Mouse (Mus musculus) thymus, postnatal 14 days (tissue): Measurements from ENCODE around the gene Rdh16f2.
A peak's percentile ranks its signal among the peaks of the same experiment; 100 is the strongest.
"Not testable (repeated sequence)": the region's sequence is repeated elsewhere in the genome, so short reads cannot be mapped to it uniquely, and the experiment has no call there.

Experiments
- DNase-seq: peaks from one replicate; pipeline ENCODE4 v3.0.0; 2021

Gene Rdh16f2

GRCm38 (mm10) chr10:127893163-127894022, 27.1 kb downstream of the Rdh16f2 start:
- DNase-seq: peak; percentile 42

GRCm38 (mm10) chr10:127896705-127897104, 30.4 kb downstream of the Rdh16f2 start:
- no peak for DNase-seq

GRCm38 (mm10) chr10:127897506-127897905, 31.2 kb downstream of the Rdh16f2 start:
- no peak for DNase-seq

- DNase-seq: no peak
Measured at GRCm38 (mm10) chr10:127898218-127898617, 31.9 kb downstream of the Rdh16f2 start, which contains the start of gene Sdr9c7. Gene Sdr9c7, plus strand, starts transcription at chr10:127898518.

DNA sequence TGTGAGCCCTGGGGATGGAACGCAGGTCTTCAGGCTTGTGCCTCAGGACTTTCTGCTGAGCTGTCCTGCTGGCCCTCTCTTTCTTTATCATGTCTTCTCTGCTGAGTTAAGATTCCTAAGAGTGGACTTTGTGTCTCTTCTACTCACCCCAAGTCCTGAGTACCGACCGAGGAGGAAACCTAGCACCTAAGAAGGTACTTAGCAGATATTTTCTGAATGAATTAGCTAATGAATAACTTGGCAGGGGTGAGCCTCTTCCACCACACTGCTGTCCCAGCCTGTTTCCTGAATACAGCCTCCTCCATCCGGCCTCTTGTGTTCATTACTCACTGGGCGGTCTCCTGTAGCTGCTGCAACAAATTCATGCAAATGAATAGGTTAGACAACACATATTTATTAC, 33.5 kb downstream of the Rdh16f2 start:
- DNase-seq: no peak

- DNase-seq: no peak
Measured at GRCm38 (mm10) chr10:127901751-127902150, 35.5 kb downstream of the Rdh16f2 start.

DNA sequence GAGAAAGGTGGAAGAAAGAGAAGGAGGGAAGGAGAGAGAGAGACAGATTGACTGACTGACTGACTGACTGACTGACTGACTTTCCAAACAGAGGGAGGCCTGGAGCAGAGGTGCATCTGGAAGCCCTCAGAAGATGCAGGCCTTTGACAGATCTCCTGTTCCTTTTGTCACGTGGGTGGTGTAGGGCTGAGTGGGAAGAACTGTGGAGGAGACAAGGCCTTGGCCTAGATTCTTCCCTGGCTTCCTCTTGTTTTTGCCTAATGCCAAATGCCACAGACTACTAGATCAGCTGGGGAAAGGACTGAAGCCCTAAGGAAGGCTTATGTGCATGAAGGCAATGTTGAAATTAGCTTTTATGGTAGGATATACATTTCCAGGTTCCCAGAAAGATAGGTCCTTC, 36.8 kb downstream of the Rdh16f2 start:
- no peak for DNase-seq

DNA sequence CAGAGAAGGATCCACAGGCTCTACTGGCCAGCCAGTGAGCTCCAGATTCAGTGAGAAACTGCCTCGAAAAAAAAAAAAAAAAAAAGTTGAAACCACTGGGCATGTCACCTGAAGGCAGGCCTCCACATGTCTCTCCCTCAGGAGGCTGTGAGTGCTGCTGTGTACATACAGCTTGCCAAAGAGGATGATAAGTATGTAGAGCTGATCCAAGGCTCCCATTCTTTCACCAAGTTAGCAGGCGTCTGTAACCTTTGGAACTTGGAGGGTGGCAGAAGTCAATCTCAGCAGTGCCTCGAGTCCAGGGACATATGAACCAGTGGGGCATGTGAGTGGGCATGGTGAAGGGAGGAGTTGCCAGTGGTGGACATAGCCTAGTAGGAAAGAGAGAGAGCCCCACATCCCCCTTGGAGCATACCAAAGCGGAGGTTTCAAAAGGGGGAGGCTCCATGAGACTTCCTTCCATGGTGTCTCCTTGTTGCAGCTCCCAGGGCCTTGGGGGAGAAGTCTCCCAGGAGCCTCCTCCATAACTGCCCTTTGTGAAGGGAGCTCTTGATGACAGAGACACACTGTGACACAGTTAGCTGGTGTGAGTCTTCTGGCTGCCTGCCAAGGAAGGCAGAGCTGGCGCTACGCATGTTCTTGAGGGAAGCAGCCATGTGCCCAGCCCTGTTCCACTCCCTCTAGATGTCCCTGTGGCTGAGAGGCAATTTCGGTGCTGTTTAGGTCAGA, 38.6 kb downstream of the Rdh16f2 start:
- no peak for DNase-seq

- DNase-seq: no peak
Measured at GRCm38 (mm10) chr10:127906138-127906537, 39.9 kb downstream of the Rdh16f2 start.

- DNase-seq: no peak
Measured at GRCm38 (mm10) chr10:127907386-127907951, 41.2 kb downstream of the Rdh16f2 start.

GRCm38 (mm10) chr10:127915578-127915977, 49.3 kb downstream of the Rdh16f2 start:
- DNase-seq: no peak

DNA sequence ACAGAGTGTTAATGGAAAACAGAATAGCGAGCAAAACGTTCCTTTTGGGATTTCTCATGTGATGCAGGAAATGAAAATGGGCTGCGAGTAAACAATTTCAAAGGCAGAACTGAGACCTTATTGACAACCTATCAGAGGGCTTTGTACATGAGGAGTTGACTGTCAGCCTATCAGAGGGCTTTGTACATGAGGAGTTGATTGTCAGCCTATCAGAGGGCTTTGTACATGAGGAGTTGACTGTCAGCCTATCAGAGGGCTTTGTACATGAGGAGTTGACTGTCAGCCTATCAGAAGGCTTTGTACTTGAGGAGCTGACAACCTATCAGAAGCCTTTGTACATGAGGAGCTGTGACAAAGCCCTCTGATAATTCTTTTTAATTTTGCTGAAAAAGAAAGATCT, 50.9 kb downstream of the Rdh16f2 start:
- DNase-seq: not testable (repeated sequence)

DNA sequence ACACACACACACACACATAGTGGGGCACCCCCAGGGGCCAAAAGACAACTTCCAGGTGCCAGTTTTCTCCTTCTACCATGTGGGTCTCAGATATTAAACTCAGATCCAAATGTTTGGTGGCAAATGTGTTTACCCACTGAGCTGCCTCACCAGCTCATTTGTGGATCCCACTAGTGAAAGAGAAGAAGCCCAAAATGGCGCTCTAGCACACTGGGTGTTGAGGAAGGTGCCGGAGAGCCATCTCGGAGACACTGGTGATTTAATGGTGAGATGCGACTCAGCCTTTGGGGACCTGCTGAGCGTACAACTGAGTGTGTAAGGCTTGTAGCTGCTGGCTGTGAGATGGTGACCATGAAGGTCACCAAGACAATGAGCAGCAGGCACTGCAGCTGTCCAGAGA, 51.4 kb downstream of the Rdh16f2 start:
- no peak for DNase-seq

DNA sequence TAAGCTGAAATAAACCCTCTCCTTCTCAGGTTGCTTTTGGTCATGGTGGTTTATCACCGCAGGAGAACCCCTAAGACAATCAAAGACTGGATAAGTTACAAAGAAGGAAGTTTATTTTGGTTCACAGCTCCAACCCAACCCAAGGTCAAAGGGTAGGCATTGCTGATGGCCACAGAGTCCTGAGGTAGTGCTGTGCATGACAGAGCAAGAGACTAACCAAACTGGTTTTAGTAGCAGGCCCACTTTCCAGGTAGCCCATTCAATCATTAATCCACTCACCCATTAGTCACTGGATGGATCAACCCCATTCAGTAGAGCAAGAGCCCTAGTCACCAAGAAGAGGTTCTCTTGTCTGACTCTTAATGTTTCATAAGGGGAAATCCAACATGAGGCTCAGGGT, 56.0 kb downstream of the Rdh16f2 start:
- no peak for DNase-seq

DNA sequence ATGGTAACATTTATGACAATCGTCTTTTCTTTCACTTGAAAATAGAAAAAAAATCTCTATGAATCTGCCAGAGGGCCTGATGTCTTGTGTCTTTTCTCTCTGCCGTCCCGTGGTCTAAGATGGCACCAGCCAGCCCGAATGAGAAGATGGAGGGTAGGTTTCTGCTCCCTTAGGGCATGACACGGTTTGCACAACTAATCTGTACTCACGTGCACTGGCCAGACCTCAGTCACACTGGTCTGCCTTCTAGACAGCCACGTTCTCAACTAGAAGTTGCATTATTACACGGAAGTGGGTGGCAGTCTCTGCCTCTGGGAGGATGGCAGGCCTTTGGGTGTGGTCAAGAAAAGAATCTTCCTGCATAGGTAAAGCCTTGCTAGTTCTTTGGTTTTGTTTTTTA, 56.8 kb downstream of the Rdh16f2 start:
- DNase-seq: no peak

DNA sequence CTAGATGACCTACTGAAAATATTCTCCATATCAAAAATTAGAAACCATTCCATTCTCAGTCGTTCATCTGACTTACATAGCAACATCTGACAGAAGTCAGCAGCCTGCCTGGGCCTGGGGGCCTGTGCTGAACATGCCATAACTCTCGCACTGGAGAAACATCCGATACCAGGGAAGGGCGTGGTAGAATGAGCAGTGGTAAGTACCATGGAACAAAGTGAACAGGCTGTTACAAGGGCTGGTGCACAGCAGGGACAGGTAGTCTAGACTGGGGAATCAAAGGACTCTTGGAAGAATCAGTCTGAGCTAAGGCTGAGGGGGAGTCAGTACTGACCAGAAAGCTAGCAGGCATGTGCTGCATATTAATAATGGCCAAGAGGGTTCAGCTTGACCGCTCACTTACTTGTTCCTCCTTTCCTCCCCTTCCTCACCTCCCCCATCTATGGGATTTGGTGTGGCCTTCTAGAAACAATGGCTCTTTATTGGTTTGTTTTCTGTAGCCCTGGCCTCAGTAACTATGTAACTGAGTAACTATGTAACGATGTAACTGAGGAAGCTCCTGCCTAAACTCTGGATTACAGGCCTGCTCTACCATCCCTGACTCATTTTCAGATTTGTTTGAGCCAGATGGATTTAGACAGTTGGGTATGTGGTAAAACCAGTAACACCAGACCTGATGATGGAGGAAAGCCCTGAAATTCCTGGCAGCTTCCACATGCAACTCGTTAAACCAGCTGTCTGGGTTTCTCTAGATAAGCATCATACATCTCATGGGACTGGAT, 58.5 kb downstream of the Rdh16f2 start:
- DNase-seq: no peak
